Mouse (Mus musculus) myocyte (in vitro differentiated cells): Measurements from ENCODE around the gene Gzmk.

Experiments used
- E2F4 ChIP-seq: IDR thresholded peaks from one replicate; pipeline ENCODE4 v1.6.1; 2011; ENCODE audit warnings: mild to moderate bottlenecking, control low read depth, moderate library complexity; ENCODE audit not compliant: insufficient read depth
- MAX ChIP-seq: IDR thresholded peaks from one replicate; pipeline ENCODE4 v1.6.1; 2011; ENCODE audit warnings: low read depth, mild to moderate bottlenecking, control low read depth
- POLR2A ChIP-seq: IDR thresholded peaks from one replicate; pipeline ENCODE4 v1.6.1; 2011; ENCODE audit warnings: low read depth, mild to moderate bottlenecking, control low read depth, moderate library complexity; ENCODE audit not compliant: insufficient read length
- POLR2AphosphoS2 ChIP-seq: IDR thresholded peaks from one replicate; pipeline ENCODE4 v1.6.1; 2011; ENCODE audit warnings: low read depth, control low read depth; ENCODE audit not compliant: insufficient read length
- TCF12 ChIP-seq: IDR thresholded peaks from one replicate; pipeline ENCODE4 v1.6.1; 2011; ENCODE audit warnings: mild to moderate bottlenecking, control low read depth; ENCODE audit not compliant: poor library complexity, insufficient read depth, severe bottlenecking
- TCF3 ChIP-seq: IDR thresholded peaks from one replicate; pipeline ENCODE4 v1.6.1; 2011; ENCODE audit warnings: low read depth, control low read depth; ENCODE audit not compliant: insufficient read length
- USF1 ChIP-seq: IDR thresholded peaks from one replicate; pipeline ENCODE4 v1.6.1; 2011; ENCODE audit warnings: low read depth, mild to moderate bottlenecking, control low read depth, moderate library complexity

DNA sequence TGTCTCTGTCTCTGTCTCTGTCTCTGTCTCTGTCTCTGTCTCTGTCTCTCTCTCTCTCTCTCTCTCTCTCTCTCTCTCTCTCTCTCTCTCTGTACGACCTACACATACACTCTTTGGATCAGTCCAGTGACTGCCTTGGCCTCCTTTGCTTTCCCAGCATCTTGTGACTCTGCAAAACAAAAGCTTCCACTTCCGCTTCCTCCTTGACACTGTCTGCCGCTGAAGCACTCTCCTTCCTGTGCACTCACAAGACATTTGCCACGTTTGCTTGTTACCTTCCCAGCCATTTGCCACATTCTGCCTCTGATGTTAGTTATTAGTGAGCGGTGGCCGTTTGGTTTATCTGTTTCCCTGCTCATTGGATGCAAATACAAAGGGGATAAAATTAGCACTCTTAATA, 16.4 kb upstream of the Gzmk start:
- TF ChIP-seq POLR2A = no peak
- no peak for TF ChIP-seq TCF3
- TF ChIP-seq POLR2AphosphoS2 = no peak
- no peak for TF ChIP-seq MAX
- no peak for TF ChIP-seq USF1
- no peak for TF ChIP-seq TCF12
- no peak for TF ChIP-seq E2F4
